9 mouse cellular contexts compared by ENCODE assay signal in the genomic region with DNA sequence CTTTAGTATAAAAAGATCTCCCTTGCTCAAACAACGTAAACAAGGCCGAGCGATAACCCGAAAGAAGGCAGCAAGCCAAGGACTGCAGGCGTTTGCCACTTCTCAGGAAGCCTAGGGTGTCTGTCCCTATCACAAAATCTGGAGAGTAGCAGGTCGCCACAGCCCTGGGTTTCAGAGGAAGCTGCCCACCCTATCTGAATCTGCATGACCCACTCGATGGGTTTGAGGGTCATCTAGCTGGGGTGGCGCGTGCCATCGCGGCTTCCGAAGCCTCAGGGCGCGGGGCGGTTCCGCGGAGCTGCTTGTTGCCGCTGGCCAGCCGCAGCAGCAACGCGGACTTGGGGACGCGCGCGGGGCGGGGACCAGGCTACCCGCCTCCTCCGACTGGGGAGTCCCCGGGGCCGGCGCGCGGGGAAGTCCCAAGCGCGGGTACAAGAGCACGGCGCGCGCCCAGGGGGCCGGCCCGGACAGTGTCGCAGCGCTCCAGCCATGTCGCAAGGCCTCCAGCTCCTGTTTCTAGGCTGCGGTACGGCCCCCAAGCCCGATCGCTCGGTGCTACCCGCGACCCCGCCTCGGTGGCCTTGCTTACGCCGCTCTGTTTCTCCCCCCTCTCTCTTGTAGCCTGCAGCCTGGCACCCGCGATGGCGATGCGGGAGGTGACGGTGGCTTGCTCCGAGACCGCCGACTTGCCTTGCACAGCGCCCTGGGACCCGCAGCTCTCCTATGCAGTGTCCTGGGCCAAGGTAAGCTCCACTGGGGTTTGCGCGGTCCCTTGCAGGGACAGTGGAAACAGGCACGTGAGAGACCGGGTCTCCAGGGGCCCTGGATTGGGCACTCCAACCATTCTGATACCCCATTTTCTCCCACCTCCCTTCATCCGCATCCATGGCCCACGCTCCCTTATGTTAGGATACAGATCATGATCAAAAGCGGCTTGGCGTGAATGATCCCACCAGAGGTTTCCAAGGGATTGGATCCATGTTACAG. TPM values are rescaled to one million over a fixed set of nuclear protein-coding genes. Genes with fewer than 3 reads are reported as not detected.
DNase-seq lines count a peak whose midpoint lies in the region; ATAC-seq and TF ChIP-seq lines count a peak whose summit lies in the region.
"Had no signal": no experiment of that assay in that cellular context is flagged by ENCODE, and none has a peak within 500 bp of the region (broad histone marks: within the 10 kb centered on the region; RNA-seq: fewer than 3 reads in every experiment).

TSS of gene Cd83 (plus strand) at position 51 of the 987 bp plus-strand sequence.

- H3K4me3 ChIP-seq in left cerebral cortex, adult 2 months: peak within 1 kb of the TSS; percentile 82
- peak within 1 kb of the TSS; percentile 76 for H3K4me3 ChIP-seq in embryonic facial prominence, embryonic 10.5 days
- H3K4me3 ChIP-seq in kidney, adult 2 months (ENCODE audit: insufficient read depth, low read depth, low read length): peak within 1 kb of the TSS; percentile 60
- peak within 1 kb of the TSS; percentile 63 for H3K4me3 ChIP-seq in midbrain, postnatal 0 days (ENCODE audit: low read depth, low read length)

- no peak for TF ChIP-seq CTCF in left cerebral cortex, adult 2 months (IDR thresholded peaks at IDR 0.05)
- no peak for TF ChIP-seq CTCF in kidney, adult 2 months (conservative IDR thresholded peaks at IDR 0.05; ENCODE audit: insufficient read depth, insufficient read length, low read depth, low read length)
- no peak for TF ChIP-seq CTCF in midbrain, postnatal 0 days (IDR thresholded peaks at IDR 0.05)

- DNase-seq in left cerebral cortex, adult 2 months (ENCODE audit: extremely low spot score in 1 of 2, low spot score in 2 of 2): peak; percentile 53 to 65
- DNase-seq in left cerebral cortex, adult 11 months (ENCODE audit: low spot score): no peak
- peak; percentile 68 for DNase-seq in embryonic facial prominence, embryonic 10.5 days (ENCODE audit: low spot score)
- peak; percentile 74 to 78 for DNase-seq in heart, adult 9 months (ENCODE audit: low spot score in 2 of 2)
- DNase-seq in kidney, adult 2 months: peak; percentile 66
- peak; percentile 52 for DNase-seq in liver
- DNase-seq in midbrain, postnatal 0 days (ENCODE audit: low spot score): peak; percentile 63
- peak; percentile 85 to 86 for DNase-seq in spleen, postnatal 36 days (ENCODE audit: low spot score in 2 of 2)

- H3K27me3 ChIP-seq in embryonic facial prominence, embryonic 10.5 days (replicated peaks; ENCODE audit: low read depth, poor library complexity, severe bottlenecking): peaks cover 94% of the 10 kb centered on the region
- H3K27me3 ChIP-seq in kidney, adult 2 months (replicated peaks; ENCODE audit: control insufficient read depth, insufficient read depth, low read length): no peaks in the 10 kb centered on the region
- no peaks in the 10 kb centered on the region for H3K27me3 ChIP-seq in midbrain, postnatal 0 days (ENCODE audit: insufficient read depth, low read length)

- no peaks in the 10 kb centered on the region for H3K36me3 ChIP-seq in embryonic facial prominence, embryonic 10.5 days (replicated peaks)
- no peaks in the 10 kb centered on the region for H3K36me3 ChIP-seq in kidney, adult 2 months (ENCODE audit: control insufficient read depth, insufficient read depth, low read length)
- no peaks in the 10 kb centered on the region for H3K36me3 ChIP-seq in midbrain, postnatal 0 days (ENCODE audit: insufficient read depth, low read length)

- no peaks in the 10 kb centered on the region for H3K9me3 ChIP-seq in embryonic facial prominence, embryonic 10.5 days
- H3K9me3 ChIP-seq in midbrain, postnatal 0 days (ENCODE audit: low read length): no peaks in the 10 kb centered on the region

- peak within 1 kb of the TSS; percentile 91 for H3K4me2 ChIP-seq in midbrain, postnatal 0 days (ENCODE audit: low read depth, low read length, poor library complexity, severe bottlenecking)

- H3K4me1 ChIP-seq in embryonic facial prominence, embryonic 10.5 days: peaks cover 49% of the 10 kb centered on the region
- no peaks in the 10 kb centered on the region; the same call in 1 of the 2 replicates for H3K4me1 ChIP-seq in kidney, adult 2 months (ENCODE audit: control insufficient read depth, insufficient read depth, low read length)
- peaks cover 3% of the 10 kb centered on the region; the same call in 1 of the 2 replicates for H3K4me1 ChIP-seq in midbrain, postnatal 0 days (ENCODE audit: insufficient read depth, low read length)

- 4% methylated on average over 73 of the region's 73 CpGs for WGBS in embryonic facial prominence, embryonic 10.5 days
- 6% methylated on average over 73 of the region's 73 CpGs for WGBS in kidney, adult 2 months
- WGBS in midbrain, postnatal 0 days: 3% methylated on average over 69 of the region's 73 CpGs

- peak within 1 kb of the TSS; percentile 75 for H3K9ac ChIP-seq in midbrain, postnatal 0 days (replicated peaks; ENCODE audit: low read length, poor library complexity, severe bottlenecking)

- no peak for TF ChIP-seq POLR2A in kidney, adult 2 months (IDR thresholded peaks at IDR 0.05; ENCODE audit: low read depth, low read length)

- ATAC-seq in midbrain, postnatal 0 days (ENCODE audit: low FRiP score): peak; percentile 67

- intact Hi-C loops in left cerebral cortex, adult 2 months (cut with DNase I): no loop called here

- peak within 1 kb of the TSS; percentile 55 for H3K27ac ChIP-seq in left cerebral cortex, adult 2 months
- H3K27ac ChIP-seq in embryonic facial prominence, embryonic 10.5 days (replicated peaks): peak within 1 kb of the TSS; percentile 83
- no peak within 1 kb of the TSS for H3K27ac ChIP-seq in kidney, adult 2 months (ENCODE audit: insufficient read depth, low read depth, low read length)
- peak within 1 kb of the TSS; percentile 65 for H3K27ac ChIP-seq in midbrain, postnatal 0 days (ENCODE audit: low read depth, low read length)

RNA-seq across cellular contexts. Expression of gene Cd83, which starts in this region (rescaled TPM):
- 1 to 10 TPM; 8.0 to 9.4 TPM for total RNA-seq in left cerebral cortex, adult 2 months (2021)
- polyA plus RNA-seq in embryonic facial prominence, embryonic 10.5 days (2016; fragmentation: Nextera tagmentation; extraction: Ambion mirVana): 2.9 and 3.4 TPM in 2 replicates
- 1.8 and 3.3 TPM in 2 replicates for polyA plus RNA-seq in kidney, adult 2 months (2012; rRNA removed)
- total RNA-seq in midbrain, postnatal 0 days (2014; rRNA removed): 36.0 and 38.8 TPM in 2 replicates
- polyA plus RNA-seq in midbrain, postnatal 0 days (2015; fragmentation: Nextera tagmentation; extraction: Ambion mirVana): 36.6 and 43.6 TPM in 2 replicates
- polyA plus RNA-seq: C2C12 had no signal
